Comparison of ENCODE assay signal across 8 mouse cellular contexts in genomic region chr7:19178035-19178434, GRCm38 (mm10). TPM values are rescaled to one million over a fixed set of nuclear protein-coding genes. Genes with fewer than 3 reads are reported as not detected.
A peak's percentile ranks its signal among the peaks of the same experiment; 100 is the strongest.
DNase-seq lines count a peak whose midpoint lies in the region; ATAC-seq and TF ChIP-seq lines count a peak whose summit lies in the region.

No protein-coding gene starts in this region.

- peaks cover 14% of the 10 kb centered on the region for H3K27me3 ChIP-seq in forebrain, embryonic 16.5 days (replicated peaks; ENCODE audit: control insufficient read depth, insufficient read depth, low read length)
- peaks cover 39% of the 10 kb centered on the region for H3K27me3 ChIP-seq in midbrain, embryonic 13.5 days

- TF ChIP-seq CTCF in layer of hippocampus, adult 2 months (conservative IDR thresholded peaks at IDR 0.05), result no peak

- H3K4me1 ChIP-seq in forebrain, embryonic 16.5 days (replicated peaks; ENCODE audit: control insufficient read depth, insufficient read depth, low read length), result peaks cover 39% of the 10 kb centered on the region
- peaks cover 47% of the 10 kb centered on the region for H3K4me1 ChIP-seq in midbrain, embryonic 13.5 days (replicated peaks)

- DNase-seq in layer of hippocampus, adult 2 months (ENCODE audit: low spot score in 2 of 2), result no peak
- no peak for DNase-seq in layer of hippocampus, adult 11-12 months (ENCODE audit: low spot score)
- peak; percentile 45 to 61 for DNase-seq in cerebellum, postnatal 25 days
- no peak for DNase-seq in ovary, postnatal 10 days (ENCODE audit: low spot score)
- DNase-seq in gastrocnemius, postnatal 14 days, result no peak
- no peak for DNase-seq in ovary, postnatal 14 days (ENCODE audit: low spot score)

- H3K9me3 ChIP-seq in forebrain, embryonic 16.5 days (ENCODE audit: control insufficient read depth, low read length), result no peaks in the 10 kb centered on the region
- H3K9me3 ChIP-seq in midbrain, embryonic 13.5 days, result no peaks in the 10 kb centered on the region

- H3K36me3 ChIP-seq in forebrain, embryonic 16.5 days (ENCODE audit: control insufficient read depth, insufficient read depth), result no peaks in the 10 kb centered on the region
- H3K36me3 ChIP-seq in midbrain, embryonic 13.5 days, result peaks cover 16% of the 10 kb centered on the region

- ATAC-seq in forebrain, embryonic 16.5 days, result no peak
- ATAC-seq in midbrain, embryonic 13.5 days, result no peak

- H3K4me2 ChIP-seq in forebrain, embryonic 16.5 days (ENCODE audit: low read length), result peak overlapping the region; percentile 67
- peak overlapping the region; percentile 74 for H3K4me2 ChIP-seq in midbrain, embryonic 13.5 days (replicated peaks)

- 13% methylated on average over 18 of the region's 18 CpGs for WGBS in forebrain, embryonic 16.5 days
- WGBS in midbrain, embryonic 13.5 days, result 6% methylated on average over 18 of the region's 18 CpGs

- H3K4me3 ChIP-seq in layer of hippocampus, adult 2 months, result peak overlapping the region; percentile 79
- peak overlapping the region; percentile 70 for H3K4me3 ChIP-seq in forebrain, embryonic 16.5 days (replicated peaks; ENCODE audit: low read length)
- H3K4me3 ChIP-seq in midbrain, embryonic 13.5 days (replicated peaks), result peak overlapping the region; percentile 69

- peak overlapping the region; percentile 97 for H3K27ac ChIP-seq in layer of hippocampus, adult 2 months
- no peak overlapping the region for H3K27ac ChIP-seq in forebrain, embryonic 16.5 days (ENCODE audit: low read length)
- H3K27ac ChIP-seq in midbrain, embryonic 13.5 days, result no peak overlapping the region

- intact Hi-C loops in gastrocnemius, postnatal 14 days (cut with DNase I; ENCODE audit: low total_unique reads), result loop anchor here (5.0 kb wide), 1 partner anchor 34 kb away; the partner anchor contains the start of gene Gpr4

- peak overlapping the region; percentile 24; the same call in 1 of the 2 replicates for H3K9ac ChIP-seq in forebrain, embryonic 16.5 days (replicated peaks; ENCODE audit: low read depth, low read length)
- peak overlapping the region; percentile 79 for H3K9ac ChIP-seq in midbrain, embryonic 13.5 days (replicated peaks)

RNA-seq across cellular contexts. Expression of gene Eml2, which starts 1.8 kb away (rescaled TPM):
- 100 to 1,000 TPM; 159 to 162 TPM for total RNA-seq in layer of hippocampus, adult 2 months (2021)
- polyA plus RNA-seq in forebrain, embryonic 16.5 days (2015; fragmentation: Nextera tagmentation; extraction: Ambion mirVana), result 8.3 and 14.4 TPM in 2 replicates
- polyA plus RNA-seq in midbrain, embryonic 13.5 days (2015; fragmentation: Nextera tagmentation; extraction: Ambion mirVana), result 6.3 and 10.0 TPM in 2 replicates
- 10 to 100 TPM; 12.1 to 14.2 TPM for total RNA-seq in gastrocnemius, postnatal 14 days (2021)

RNA-seq across cellular contexts. Expression of gene Gipr, which starts 12.1 kb away (rescaled TPM):
- 1 to 10 TPM in 1 of 2 experiments, under 1 TPM in 1; 0.87 to 1.2 TPM for total RNA-seq in layer of hippocampus, adult 2 months (2021)
- polyA plus RNA-seq in forebrain, embryonic 16.5 days (2015; fragmentation: Nextera tagmentation; extraction: Ambion mirVana), result 21.8 and 32.1 TPM in 2 replicates
- 2.6 and 3.4 TPM in 2 replicates for polyA plus RNA-seq in midbrain, embryonic 13.5 days (2015; fragmentation: Nextera tagmentation; extraction: Ambion mirVana)
- under 1 TPM in 1 of 2 experiments, not detected in 1; 0.09 TPM for total RNA-seq in gastrocnemius, postnatal 14 days (2021)

RNA-seq across cellular contexts. Expression of gene Snrpd2, which starts 28.5 kb away (rescaled TPM):
- 10 to 100 TPM; 76.0 to 80.5 TPM for total RNA-seq in layer of hippocampus, adult 2 months (2021)
- 116 and 118 TPM in 2 replicates for polyA plus RNA-seq in forebrain, embryonic 16.5 days (2015; fragmentation: Nextera tagmentation; extraction: Ambion mirVana)
- 124 and 126 TPM in 2 replicates for polyA plus RNA-seq in midbrain, embryonic 13.5 days (2015; fragmentation: Nextera tagmentation; extraction: Ambion mirVana)
- total RNA-seq in gastrocnemius, postnatal 14 days (2021), result 10 to 100 TPM; 62.3 to 66.5 TPM

RNA-seq across cellular contexts. Expression of gene Qpctl, which starts 28.9 kb away (rescaled TPM):
- total RNA-seq in layer of hippocampus, adult 2 months (2021), result 10 to 100 TPM; 17.6 to 18.4 TPM
- 17.1 and 22.4 TPM in 2 replicates for polyA plus RNA-seq in forebrain, embryonic 16.5 days (2015; fragmentation: Nextera tagmentation; extraction: Ambion mirVana)
- 22.5 and 23.9 TPM in 2 replicates for polyA plus RNA-seq in midbrain, embryonic 13.5 days (2015; fragmentation: Nextera tagmentation; extraction: Ambion mirVana)
- 1 to 10 TPM; 3.1 to 4.2 TPM for total RNA-seq in gastrocnemius, postnatal 14 days (2021)

RNA-seq across cellular contexts. Expression of gene Gpr4, which starts 34.3 kb away (rescaled TPM):
- 1 to 10 TPM; 1.6 to 2.5 TPM for total RNA-seq in layer of hippocampus, adult 2 months (2021)
- 2.5 and 2.7 TPM in 2 replicates for polyA plus RNA-seq in forebrain, embryonic 16.5 days (2015; fragmentation: Nextera tagmentation; extraction: Ambion mirVana)
- polyA plus RNA-seq in midbrain, embryonic 13.5 days (2015; fragmentation: Nextera tagmentation; extraction: Ambion mirVana), result 1.8 and 1.9 TPM in 2 replicates
- total RNA-seq in gastrocnemius, postnatal 14 days (2021), result 1 to 10 TPM; 2.9 to 4.3 TPM

Comparison
In these comparisons a context has a peak if more than half of its experiments do, and no peak if none do; other contexts are left out.
1. DNase-seq: peak in cerebellum, postnatal 25 days (2 of 2); none in layer of hippocampus, adult 2 months (0 of 2), layer of hippocampus, adult 11-12 months (single experiment), ovary, postnatal 10 days (single experiment), gastrocnemius, postnatal 14 days (single experiment) and ovary, postnatal 14 days (single experiment).
2. RNA of gene Eml2, which starts 1.8 kb away (total RNA-seq): 159 to 162 TPM in layer of hippocampus, adult 2 months; 12.1 to 14.2 TPM in gastrocnemius, postnatal 14 days; every median in the first group is over 10 times any median in the second.
3. Peak in every context shown above with its lines, with median percentiles within 50 percentile points of each other: H3K4me3 ChIP-seq.